Mouse (Mus musculus): ENCODE results near the gene Tbp. TPM values are rescaled to one million over a fixed set of nuclear protein-coding genes. Genes with fewer than 3 reads are reported as not detected.
A peak's percentile ranks its signal among the peaks of the same experiment; 100 is the strongest.

Gene Tbp
- 46.6 and 49.3 TPM in 2 replicates for polyA plus RNA-seq (2014; fragmentation: Nextera tagmentation; extraction: Ambion mirVana)

- Histone ChIP-seq H3K27ac (replicated peaks; ENCODE audit: low read depth, low read length) (peak within 1 kb of the TSS; percentile 92), H3K36me3 (ENCODE audit: control insufficient read depth, insufficient read depth, low read length) (peaks cover 35% of the 10 kb centered on the region), H3K9ac (ENCODE audit: low read depth, low read length) (peak within 1 kb of the TSS; percentile 92), H3K9me3 (ENCODE audit: control insufficient read depth, low read length) (no peaks in the 10 kb centered on the region), H3K4me2 (ENCODE audit: low read depth, low read length) (peak within 1 kb of the TSS; percentile 92), H3K4me3 (ENCODE audit: low read depth, low read length) (peak within 1 kb of the TSS; percentile 96), H3K27me3 (replicated peaks; ENCODE audit: control insufficient read depth, insufficient read depth, low read length) (no peaks in the 10 kb centered on the region), H3K4me1 (ENCODE audit: control insufficient read depth, insufficient read depth, low read length) (peaks cover 25% of the 10 kb centered on the region)
- DNase-seq (ENCODE audit: low spot score), result peak; percentile 99
- ATAC-seq (ENCODE audit: low read depth), result peak; percentile 95
- under 1% methylated on average over 45 of the region's 63 CpGs for WGBS
Observed at GRCm38 (mm10) chr17:15499656-15500394, at the start of gene Tbp, which contains the start of gene Psmb1. TSS of gene Tbp (plus strand) at chr17:15499888. TSS of gene Psmb1 (minus strand) at chr17:15499751.

GRCm38 (mm10) chr17:15455203-15455602 lies 44.5 kb upstream of the Tbp start:
- Histone ChIP-seq H3K4me1 (ENCODE audit: control insufficient read depth, insufficient read depth, low read length) (no peaks in the 10 kb centered on the region), H3K9ac (ENCODE audit: low read depth, low read length) (no peak overlapping the region), H3K27ac (replicated peaks; ENCODE audit: low read depth, low read length) (no peak overlapping the region), H3K36me3 (ENCODE audit: control insufficient read depth, insufficient read depth, low read length) (no peaks in the 10 kb centered on the region), H3K4me2 (ENCODE audit: low read depth, low read length) (no peak overlapping the region), H3K4me3 (ENCODE audit: low read depth, low read length) (no peak overlapping the region), H3K27me3 (replicated peaks; ENCODE audit: control insufficient read depth, insufficient read depth, low read length) (no peaks in the 10 kb centered on the region), H3K9me3 (ENCODE audit: control insufficient read depth, low read length) (no peaks in the 10 kb centered on the region)
- WGBS, result 81% methylated on average over 4 of the region's 4 CpGs
- DNase-seq (ENCODE audit: low spot score), result no peak
- ATAC-seq (ENCODE audit: low read depth), result no peak

GRCm38 (mm10) chr17:15456595-15456994 lies 43.1 kb upstream of the Tbp start:
- H3K27ac ChIP-seq (replicated peaks; ENCODE audit: low read depth, low read length), result no peak overlapping the region
- no peak overlapping the region for H3K4me2 ChIP-seq (ENCODE audit: low read depth, low read length)
- H3K9me3 ChIP-seq (ENCODE audit: control insufficient read depth, low read length), result no peaks in the 10 kb centered on the region
- no peak for DNase-seq (ENCODE audit: low spot score)
- no peaks in the 10 kb centered on the region for H3K36me3 ChIP-seq (ENCODE audit: control insufficient read depth, insufficient read depth, low read length)
- H3K27me3 ChIP-seq (replicated peaks; ENCODE audit: control insufficient read depth, insufficient read depth, low read length), result no peaks in the 10 kb centered on the region
- H3K4me1 ChIP-seq (ENCODE audit: control insufficient read depth, insufficient read depth, low read length), result no peaks in the 10 kb centered on the region
- 87% methylated on average over 2 of the region's 2 CpGs for WGBS
- ATAC-seq (ENCODE audit: low read depth), result no peak
- H3K9ac ChIP-seq (ENCODE audit: low read depth, low read length), result no peak overlapping the region
- H3K4me3 ChIP-seq (ENCODE audit: low read depth, low read length), result no peak overlapping the region

DNA sequence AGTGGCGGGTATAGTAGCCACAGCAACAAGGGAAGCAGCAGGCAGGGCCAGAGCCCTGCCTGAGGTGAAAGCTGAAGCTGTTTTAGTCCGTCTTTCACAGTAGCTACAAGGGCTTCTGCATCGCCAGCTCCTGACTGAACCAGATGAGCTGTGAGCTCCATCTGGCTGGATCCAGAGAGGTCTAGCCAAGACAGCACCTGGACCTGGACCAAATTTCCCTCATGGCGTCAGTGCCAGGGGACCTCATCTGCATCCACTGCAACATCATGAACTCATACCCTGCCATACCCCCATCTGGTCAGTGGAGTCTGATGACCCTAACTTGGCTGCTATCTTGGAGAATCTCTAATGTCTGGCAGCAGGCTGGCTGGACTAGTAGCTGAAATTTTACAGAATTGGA lies 39.9 kb upstream of the Tbp start:
- no peak overlapping the region for H3K9ac ChIP-seq (ENCODE audit: low read depth, low read length)
- H3K4me1 ChIP-seq (ENCODE audit: control insufficient read depth, insufficient read depth, low read length), result no peaks in the 10 kb centered on the region
- no peak overlapping the region for H3K27ac ChIP-seq (replicated peaks; ENCODE audit: low read depth, low read length)
- ATAC-seq (ENCODE audit: low read depth) (no peak), DNase-seq (ENCODE audit: low spot score) (no peak)
- no peaks in the 10 kb centered on the region for H3K36me3 ChIP-seq (ENCODE audit: control insufficient read depth, insufficient read depth, low read length)
- no peaks in the 10 kb centered on the region for H3K27me3 ChIP-seq (replicated peaks; ENCODE audit: control insufficient read depth, insufficient read depth, low read length)
- no peak overlapping the region for H3K4me3 ChIP-seq (ENCODE audit: low read depth, low read length)
- H3K9me3 ChIP-seq (ENCODE audit: control insufficient read depth, low read length), result no peaks in the 10 kb centered on the region
- WGBS, result 84% methylated on average over 4 of the region's 4 CpGs
- H3K4me2 ChIP-seq (ENCODE audit: low read depth, low read length), result no peak overlapping the region

GRCm38 (mm10) chr17:15461921-15462495 lies 37.7 kb upstream of the Tbp start:
- Histone ChIP-seq H3K9ac (ENCODE audit: low read depth, low read length) (no peak overlapping the region), H3K36me3 (ENCODE audit: control insufficient read depth, insufficient read depth, low read length) (no peaks in the 10 kb centered on the region), H3K9me3 (ENCODE audit: control insufficient read depth, low read length) (no peaks in the 10 kb centered on the region), H3K4me2 (ENCODE audit: low read depth, low read length) (no peak overlapping the region), H3K27ac (replicated peaks; ENCODE audit: low read depth, low read length) (no peak overlapping the region), H3K4me3 (ENCODE audit: low read depth, low read length) (no peak overlapping the region), H3K4me1 (ENCODE audit: control insufficient read depth, insufficient read depth, low read length) (no peaks in the 10 kb centered on the region), H3K27me3 (replicated peaks; ENCODE audit: control insufficient read depth, insufficient read depth, low read length) (no peaks in the 10 kb centered on the region)
- DNase-seq (ENCODE audit: low spot score) (no peak), ATAC-seq (ENCODE audit: low read depth) (peak; percentile 55)
- WGBS, result 89% methylated on average over 6 of the region's 6 CpGs

GRCm38 (mm10) chr17:15467669-15468068 lies 32.0 kb upstream of the Tbp start:
- Histone ChIP-seq H3K36me3 (ENCODE audit: control insufficient read depth, insufficient read depth, low read length) (peaks cover 30% of the 10 kb centered on the region), H3K4me2 (ENCODE audit: low read depth, low read length) (no peak overlapping the region), H3K9me3 (ENCODE audit: control insufficient read depth, low read length) (no peaks in the 10 kb centered on the region), H3K27ac (replicated peaks; ENCODE audit: low read depth, low read length) (no peak overlapping the region), H3K4me1 (ENCODE audit: control insufficient read depth, insufficient read depth, low read length) (no peaks in the 10 kb centered on the region), H3K27me3 (replicated peaks; ENCODE audit: control insufficient read depth, insufficient read depth, low read length) (no peaks in the 10 kb centered on the region), H3K4me3 (ENCODE audit: low read depth, low read length) (no peak overlapping the region), H3K9ac (ENCODE audit: low read depth, low read length) (no peak overlapping the region)
- ATAC-seq (ENCODE audit: low read depth) (0 out of 2 replicates have a peak, but pooled peaks have one; percentile 15), DNase-seq (ENCODE audit: low spot score) (peak; percentile 77)
- 23% methylated on average over 5 of the region's 5 CpGs for WGBS

DNA sequence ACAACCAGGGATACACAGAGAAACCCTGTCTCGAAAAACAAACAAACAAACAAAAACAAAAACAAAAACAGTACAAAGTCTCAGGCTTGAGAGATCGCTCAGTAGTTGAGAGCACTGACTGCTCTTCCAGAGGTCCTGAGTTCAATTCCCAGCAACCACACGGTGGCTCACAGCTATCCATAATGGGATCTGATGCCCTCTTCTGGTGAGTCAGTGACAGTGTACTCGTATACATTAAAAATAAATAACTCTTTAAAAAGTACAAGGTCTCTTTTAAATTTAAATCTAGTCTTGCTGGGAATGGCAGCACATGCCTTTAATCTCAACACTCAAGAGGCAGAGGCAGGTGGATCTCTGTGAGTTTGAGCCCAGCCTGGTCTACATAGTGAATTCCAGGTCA lies 27.0 kb upstream of the Tbp start:
- ATAC-seq (ENCODE audit: low read depth) (no peak), DNase-seq (ENCODE audit: low spot score) (no peak)
- 90% methylated on average over 4 of the region's 4 CpGs for WGBS
- no peak overlapping the region for H3K4me2 ChIP-seq (ENCODE audit: low read depth, low read length)
- H3K4me1 ChIP-seq (ENCODE audit: control insufficient read depth, insufficient read depth, low read length), result no peaks in the 10 kb centered on the region
- H3K36me3 ChIP-seq (ENCODE audit: control insufficient read depth, insufficient read depth, low read length), result peaks cover 79% of the 10 kb centered on the region
- H3K27me3 ChIP-seq (replicated peaks; ENCODE audit: control insufficient read depth, insufficient read depth, low read length), result no peaks in the 10 kb centered on the region
- H3K9me3 ChIP-seq (ENCODE audit: control insufficient read depth, low read length), result no peaks in the 10 kb centered on the region
- H3K27ac ChIP-seq (replicated peaks; ENCODE audit: low read depth, low read length), result no peak overlapping the region
- H3K4me3 ChIP-seq (ENCODE audit: low read depth, low read length), result no peak overlapping the region
- H3K9ac ChIP-seq (ENCODE audit: low read depth, low read length), result no peak overlapping the region

- Histone ChIP-seq H3K27ac (replicated peaks; ENCODE audit: low read depth, low read length) (no peak overlapping the region), H3K4me2 (ENCODE audit: low read depth, low read length) (no peak overlapping the region), H3K9ac (ENCODE audit: low read depth, low read length) (no peak overlapping the region), H3K36me3 (ENCODE audit: control insufficient read depth, insufficient read depth, low read length) (peaks cover 65% of the 10 kb centered on the region), H3K9me3 (ENCODE audit: control insufficient read depth, low read length) (no peaks in the 10 kb centered on the region), H3K27me3 (replicated peaks; ENCODE audit: control insufficient read depth, insufficient read depth, low read length) (no peaks in the 10 kb centered on the region), H3K4me1 (ENCODE audit: control insufficient read depth, insufficient read depth, low read length) (no peaks in the 10 kb centered on the region), H3K4me3 (ENCODE audit: low read depth, low read length) (no peak overlapping the region)
- ATAC-seq (ENCODE audit: low read depth) (no peak), DNase-seq (ENCODE audit: low spot score) (no peak)
- WGBS, result 89% methylated on average over 7 of the region's 7 CpGs
Observed at GRCm38 (mm10) chr17:15490542-15490941, 9.1 kb upstream of the Tbp start.
